Comparison of ENCODE assay signal across 32 mouse cellular contexts in the genomic region with DNA sequence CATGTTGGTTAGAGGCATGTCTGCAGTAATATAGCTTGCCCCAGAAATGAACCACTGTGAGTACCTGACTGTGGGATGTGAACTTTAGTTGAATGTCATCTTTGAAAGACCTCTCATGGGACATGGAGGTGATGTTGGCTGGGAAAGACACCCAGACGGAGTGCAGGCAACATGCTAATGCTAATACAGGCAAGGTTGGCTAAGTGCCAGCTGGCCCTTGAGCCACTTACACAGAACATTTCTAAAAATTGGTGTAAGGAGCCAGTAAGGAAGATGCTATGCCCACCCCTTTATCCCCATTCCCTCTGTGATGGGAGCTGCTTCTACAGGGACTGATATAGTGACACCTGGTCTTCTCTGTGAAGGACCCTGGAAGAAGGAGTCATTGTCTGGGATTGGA.
DNase-seq lines count a peak whose midpoint lies in the region; ATAC-seq lines count a peak whose summit lies in the region.
"Had no signal": no experiment of that assay in that cellular context is flagged by ENCODE, and none has a peak within 500 bp of the region (broad histone marks: within the 10 kb centered on the region; RNA-seq: fewer than 3 reads in every experiment).

No protein-coding gene starts in this region.

- no peaks in the 10 kb centered on the region for H3K36me3 ChIP-seq in midbrain, embryonic 14.5 days (ENCODE audit: control insufficient read depth, insufficient read depth, low read length)
- H3K36me3 ChIP-seq in midbrain, embryonic 10.5 days = no peaks in the 10 kb centered on the region
- H3K36me3 ChIP-seq: embryonic facial prominence, embryonic 10.5 days; embryonic facial prominence, embryonic 15.5 days; heart, embryonic 12.5 days; liver, embryonic 12.5 days; neural tube, embryonic 12.5 days had no signal

- no peaks in the 10 kb centered on the region for H3K27me3 ChIP-seq in midbrain, embryonic 14.5 days (ENCODE audit: control insufficient read depth, insufficient read depth, low read length)
- no peaks in the 10 kb centered on the region for H3K27me3 ChIP-seq in midbrain, embryonic 10.5 days (ENCODE audit: low read depth, poor library complexity, severe bottlenecking)
- H3K27me3 ChIP-seq: embryonic facial prominence, embryonic 15.5 days; forebrain, embryonic 13.5 days; heart, embryonic 12.5 days; liver, embryonic 12.5 days; neural tube, embryonic 12.5 days had no signal

- H3K4me1 ChIP-seq in midbrain, embryonic 14.5 days (ENCODE audit: control insufficient read depth, insufficient read depth, low read length) = no peaks in the 10 kb centered on the region
- H3K4me1 ChIP-seq in midbrain, embryonic 10.5 days = no peaks in the 10 kb centered on the region
- H3K4me1 ChIP-seq: embryonic facial prominence, embryonic 10.5 days; embryonic facial prominence, embryonic 15.5 days; forebrain, embryonic 13.5 days; heart, embryonic 12.5 days; liver, embryonic 12.5 days; neural tube, embryonic 12.5 days had no signal

- ATAC-seq in midbrain, embryonic 14.5 days (ENCODE audit: low FRiP score, low TSS enrichment) = no peak
- ATAC-seq: forebrain, embryonic 13.5 days; inflammation-experienced regulatory T-cells, adult 6 months; liver, embryonic 12.5 days; liver, postnatal 0 days; lung, postnatal 0 days; midbrain, embryonic 16.5 days had no signal

- H3K9me3 ChIP-seq in midbrain, embryonic 14.5 days (ENCODE audit: control insufficient read depth, low read length) = no peaks in the 10 kb centered on the region
- H3K9me3 ChIP-seq in midbrain, embryonic 10.5 days (replicated peaks) = no peaks in the 10 kb centered on the region
- H3K9me3 ChIP-seq: embryonic facial prominence, embryonic 10.5 days; embryonic facial prominence, embryonic 15.5 days; forebrain, embryonic 13.5 days; heart, embryonic 12.5 days; liver, embryonic 12.5 days; neural tube, embryonic 12.5 days had no signal

- WGBS in midbrain, embryonic 14.5 days = 75% methylated on average over 1 of the region's 1 CpGs
- WGBS in midbrain, embryonic 10.5 days = 86% methylated on average over 1 of the region's 1 CpGs

- DNase-seq in cerebellum, postnatal 14 days = peak; percentile 50 to 73
- DNase-seq in cerebellum, adult 8-10 months = no peak
- DNase-seq in kidney, adult 18-20 months = peak; percentile 3
- no peak for DNase-seq in kidney, adult 9 months
- peak; percentile 11 for DNase-seq in midbrain, embryonic 14.5 days
- no peak for DNase-seq in midbrain, embryonic 10.5 days (ENCODE audit: low spot score)
- peak; percentile 43 for DNase-seq in testis, postnatal 10 days (ENCODE audit: low spot score)
- DNase-seq: adrenal gland, postnatal 36 days; cerebellum, adult 9-10 months; gastrocnemius, adult 2 months; gastrocnemius, postnatal 36 days; heart, adult 18-20 months; heart, postnatal 4 days; kidney, adult 11 months; liver, postnatal 0 days; right cerebral cortex, adult 18-20 months; spleen, adult 18-20 months; thymus, postnatal 4 days had no signal

- no peak overlapping the region for H3K4me2 ChIP-seq in midbrain, embryonic 14.5 days (ENCODE audit: low read length)
- H3K4me2 ChIP-seq: embryonic facial prominence, embryonic 15.5 days; forebrain, embryonic 13.5 days; heart, embryonic 12.5 days; hindbrain, embryonic 14.5 days; liver, embryonic 12.5 days; neural tube, embryonic 12.5 days had no signal

- no peak overlapping the region for H3K9ac ChIP-seq in midbrain, embryonic 14.5 days (replicated peaks; ENCODE audit: low read length)
- H3K9ac ChIP-seq: embryonic facial prominence, embryonic 15.5 days; forebrain, embryonic 13.5 days; heart, embryonic 12.5 days; hindbrain, embryonic 14.5 days; liver, embryonic 12.5 days; liver, postnatal 0 days; neural tube, embryonic 12.5 days had no signal

- no peak overlapping the region for H3K4me3 ChIP-seq in midbrain, embryonic 14.5 days (replicated peaks; ENCODE audit: low read depth, low read length)
- H3K4me3 ChIP-seq in midbrain, embryonic 10.5 days = no peak overlapping the region
- H3K4me3 ChIP-seq: embryonic facial prominence, embryonic 10.5 days; embryonic facial prominence, embryonic 15.5 days; forebrain, embryonic 13.5 days; gastrocnemius, adult 2 months; heart, embryonic 12.5 days; layer of hippocampus, adult 2 months; liver, embryonic 12.5 days; myocyte; neural tube, embryonic 12.5 days had no signal

- H3K27ac ChIP-seq in midbrain, embryonic 14.5 days (replicated peaks; ENCODE audit: low read depth, low read length) = no peak overlapping the region
- H3K27ac ChIP-seq in midbrain, embryonic 10.5 days (replicated peaks) = no peak overlapping the region
- H3K27ac ChIP-seq: embryonic facial prominence, embryonic 10.5 days; embryonic facial prominence, embryonic 15.5 days; forebrain, embryonic 13.5 days; gastrocnemius, adult 2 months; hindbrain, embryonic 14.5 days; kidney, postnatal 0 days; layer of hippocampus, adult 2 months; liver, embryonic 12.5 days; macrophage; neural tube, embryonic 12.5 days had no signal

Comparison
In these comparisons a context has a peak if more than half of its experiments do, and no peak if none do; other contexts are left out.
1. DNase-seq: peak in cerebellum, postnatal 14 days (2 of 2), kidney, adult 18-20 months (single experiment), midbrain, embryonic 14.5 days (single experiment) and testis, postnatal 10 days (single experiment); none in cerebellum, adult 8-10 months (single experiment), kidney, adult 9 months (single experiment) and midbrain, embryonic 10.5 days (single experiment).